Mouse (Mus musculus) intestine, postnatal 0 days (tissue): ENCODE measurements at regions not wholly inside any gene's neighbourhood (a gene's known extent, or its start where the extent isn't known, plus 50 kb on each side); places are given as distances from the start of the nearest gene placed in this dataset.

ENCODE experiments used
- ATAC-seq: fragments of 200-750 bp; cut with Nextera tagmentation; 2 replicates; pipeline ENCODE4 v1.8.0; 2017; ENCODE audit warnings: mild to moderate bottlenecking, moderate TSS enrichment, moderate library complexity
- H3K27ac ChIP-seq: fragments of 300-500 bp; sonication (generic); 2 replicates; pipeline ENCODE4 v1.5.1; 2014; ENCODE audit warnings: mild to moderate bottlenecking, low read depth, low read length, moderate library complexity
- H3K27me3 ChIP-seq: fragments of 300-500 bp; sonication (generic); replicated peaks from 2 replicates; pipeline ENCODE4 v1.6.1; 2014; ENCODE audit warnings: low read length, mixed read lengths; ENCODE audit not compliant: control insufficient read depth, insufficient read depth
- H3K36me3 ChIP-seq: fragments of 300-500 bp; sonication (generic); 2 replicates; pipeline ENCODE4 v1.6.1; 2014; ENCODE audit warnings: mild to moderate bottlenecking, moderate library complexity; ENCODE audit not compliant: control insufficient read depth, insufficient read depth
- H3K4me1 ChIP-seq: fragments of 300-500 bp; sonication (generic); replicated peaks from 2 replicates; pipeline ENCODE4 v1.6.1; 2014; ENCODE audit warnings: antibody characterized with exemption, low read length, mixed read lengths; ENCODE audit not compliant: control insufficient read depth, insufficient read depth
- H3K4me2 ChIP-seq: fragments of 300-500 bp; sonication (generic); replicated peaks from 2 replicates; pipeline ENCODE4 v1.6.1; 2014; ENCODE audit warnings: low read depth, mild to moderate bottlenecking, moderate library complexity
- H3K4me3 ChIP-seq: fragments of 300-500 bp; sonication (generic); 2 replicates; pipeline ENCODE4 v1.5.1; 2014; ENCODE audit warnings: low read depth, low read length
- H3K9ac ChIP-seq: fragments of 300-500 bp; sonication (generic); 2 replicates; pipeline ENCODE4 v1.6.1; 2014; ENCODE audit warnings: mild to moderate bottlenecking, low read depth, low read length
- H3K9me3 ChIP-seq: fragments of 300-500 bp; sonication (generic); 2 replicates; pipeline ENCODE4 v1.6.1; 2016; ENCODE audit warnings: mixed run types; ENCODE audit not compliant: control insufficient read depth
- CTCF ChIP-seq: sonication (generic); IDR thresholded peaks from 2 replicates; pipeline ENCODE4 v1.5.1; 2016; ENCODE audit warnings: low read depth, mild to moderate bottlenecking, control low read depth, antibody characterized with exemption, moderate library complexity
- WGBS: fragments of 180-500 bp; shearing (Covaris S2); extraction: QIAGEN DNeasy Blood & Tissue Kit; methylation state at CpG from one replicate; pipeline ENCODE4 v1.1.7; 2014; 5-methylcytosine and 5-hydroxymethylcytosine counted together

DNA sequence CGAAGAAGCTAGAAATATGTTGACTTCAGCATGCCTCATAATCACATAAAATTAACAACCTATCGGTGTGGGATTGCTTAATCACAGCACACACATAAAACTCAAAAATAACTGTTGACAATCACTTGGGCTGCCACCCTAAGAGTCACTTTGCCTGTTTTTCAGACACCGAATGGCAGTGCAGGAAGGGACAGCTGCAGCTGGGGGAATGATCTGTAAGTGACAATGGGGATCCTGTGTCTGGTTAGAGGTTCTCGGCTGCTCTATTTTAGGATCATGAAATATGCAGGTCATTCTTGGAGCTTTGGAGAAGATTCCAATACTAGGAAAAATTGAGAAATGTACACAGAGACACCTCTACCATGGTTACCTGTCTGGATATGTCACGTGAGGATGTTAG lies 54.4 kb upstream of the Tcf12 start:
- no peak overlapping the region for H3K27ac ChIP-seq
- no peak for ATAC-seq
- no peaks in the 10 kb centered on the region for H3K9me3 ChIP-seq
- H3K27me3 ChIP-seq = no peaks in the 10 kb centered on the region
- no peak overlapping the region for H3K4me3 ChIP-seq
- H3K4me2 ChIP-seq = no peak overlapping the region
- TF ChIP-seq CTCF = no peak
- H3K4me1 ChIP-seq = peaks cover 5% of the 10 kb centered on the region
- H3K9ac ChIP-seq = no peak overlapping the region
- 81% methylated on average over 5 of the region's 5 CpGs for WGBS
- H3K36me3 ChIP-seq = no peaks in the 10 kb centered on the region

DNA sequence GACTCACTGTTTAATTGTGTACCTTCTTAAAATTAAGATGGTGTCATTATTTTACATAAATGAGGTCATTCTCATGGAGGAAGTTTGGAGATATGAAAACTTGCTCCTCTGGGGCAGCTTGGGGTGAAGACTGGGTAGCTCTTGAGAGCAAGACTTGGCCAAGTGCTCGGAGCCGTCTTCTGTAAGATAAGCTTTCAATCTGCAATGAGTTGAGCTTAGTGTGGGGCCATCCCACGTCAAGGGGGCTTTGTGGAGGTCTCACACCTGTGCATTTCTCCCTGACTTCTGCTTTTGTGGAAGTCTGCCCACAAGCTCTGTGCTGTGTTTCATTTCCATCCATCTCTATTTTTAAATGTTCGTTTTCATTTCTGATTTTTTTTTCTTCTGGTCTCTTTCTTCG lies 54.9 kb upstream of the Tcf12 start:
- Histone ChIP-seq H3K4me2 (no peak overlapping the region), H3K27ac (no peak overlapping the region), H3K4me3 (no peak overlapping the region), H3K27me3 (no peaks in the 10 kb centered on the region), H3K9ac (no peak overlapping the region), H3K9me3 (no peaks in the 10 kb centered on the region), H3K4me1 (peaks cover 5% of the 10 kb centered on the region), H3K36me3 (no peaks in the 10 kb centered on the region)
- no peak for TF ChIP-seq CTCF
- WGBS = 80% methylated on average over 5 of the region's 5 CpGs
- ATAC-seq = no peak

DNA sequence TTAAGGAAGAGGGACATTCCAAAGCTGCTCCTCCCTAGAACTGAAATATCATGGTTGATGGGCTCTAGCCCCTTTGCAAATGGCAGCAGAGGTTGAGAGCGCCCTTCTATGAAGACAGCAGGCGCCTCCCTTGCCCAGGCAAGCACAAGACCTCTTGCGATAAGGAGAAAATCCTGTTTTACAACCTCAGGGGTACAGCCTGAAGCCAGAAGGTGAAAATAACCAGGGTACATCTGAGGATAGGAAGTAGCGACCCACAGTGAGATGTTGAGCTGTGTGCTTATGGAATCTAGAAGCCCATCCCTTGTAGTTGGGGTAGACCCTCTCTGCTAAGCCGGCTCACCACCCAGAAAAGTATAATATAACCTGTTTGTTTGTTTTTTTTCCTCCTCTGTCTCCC lies 57.6 kb upstream of the Tcf12 start:
- H3K4me1 ChIP-seq = peaks cover 5% of the 10 kb centered on the region
- H3K27me3 ChIP-seq = no peaks in the 10 kb centered on the region
- WGBS = 45% methylated on average over 5 of the region's 5 CpGs
- no peak for ATAC-seq
- peak overlapping the region; percentile 26; the same call in 1 of the 2 replicates for H3K4me3 ChIP-seq
- peak overlapping the region; percentile 61 for H3K4me2 ChIP-seq
- no peaks in the 10 kb centered on the region for H3K9me3 ChIP-seq
- no peaks in the 10 kb centered on the region for H3K36me3 ChIP-seq
- no peak for TF ChIP-seq CTCF
- H3K9ac ChIP-seq = peak overlapping the region; percentile 24; the same call in 1 of the 2 replicates
- H3K27ac ChIP-seq = no peak overlapping the region; the same call in 1 of the 2 replicates

DNA sequence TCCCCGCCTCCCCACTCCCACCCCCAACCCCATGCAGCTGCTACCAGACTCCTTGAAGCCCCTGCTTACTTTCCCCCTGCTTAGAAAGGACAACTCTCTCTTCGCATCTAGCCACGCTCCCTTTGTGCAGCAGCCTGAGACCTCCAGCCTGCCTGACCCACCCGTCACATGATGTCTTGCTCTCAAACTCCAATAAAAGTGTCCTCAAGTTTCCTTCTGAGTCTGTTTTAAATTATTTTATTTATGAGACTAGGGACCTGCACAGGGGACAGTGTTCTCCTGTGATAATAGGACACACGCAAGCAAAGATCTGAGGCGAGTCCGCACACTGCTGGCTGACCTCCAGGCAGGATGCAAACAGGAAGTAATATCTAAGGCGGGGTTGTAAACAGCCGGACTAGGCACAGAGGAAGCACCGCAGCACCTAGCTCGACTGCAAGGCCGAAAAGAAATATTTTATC lies 58.1 kb upstream of the Tcf12 start:
- H3K4me2 ChIP-seq = peak overlapping the region; percentile 61
- WGBS = 3% methylated on average over 11 of the region's 12 CpGs

DNA sequence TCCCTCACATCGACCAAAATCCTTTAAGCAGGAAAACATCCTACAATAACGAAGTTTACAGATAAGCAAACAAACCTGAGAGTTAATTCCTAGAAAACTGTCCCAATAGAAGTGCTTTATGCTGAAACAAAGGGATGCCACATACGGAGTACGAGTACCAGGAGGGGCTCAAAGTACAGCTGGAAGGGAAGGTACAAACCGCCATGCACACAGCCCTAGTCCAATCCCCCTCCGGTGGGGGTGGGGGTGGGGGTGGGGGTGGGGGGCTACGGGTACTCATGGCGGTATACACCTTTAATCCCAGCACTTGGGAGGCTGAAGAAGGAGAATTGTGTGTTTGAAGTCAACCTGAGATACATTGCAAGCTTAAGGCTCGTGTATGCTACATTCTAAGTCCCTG lies 58.6 kb upstream of the Tcf12 start:
- H3K36me3 ChIP-seq = no peaks in the 10 kb centered on the region
- ATAC-seq = peak; percentile 60
- H3K9me3 ChIP-seq = no peaks in the 10 kb centered on the region
- H3K9ac ChIP-seq = peak overlapping the region; percentile 24
- H3K4me1 ChIP-seq = peaks cover 5% of the 10 kb centered on the region
- no peak for TF ChIP-seq CTCF
- WGBS = 10% methylated on average over 9 of the region's 9 CpGs
- no peak overlapping the region for H3K27ac ChIP-seq
- peak overlapping the region; percentile 61 for H3K4me2 ChIP-seq
- H3K27me3 ChIP-seq = no peaks in the 10 kb centered on the region
- peak overlapping the region; percentile 26 for H3K4me3 ChIP-seq

More for the DNA sequence above, 58.1 kb upstream of the Tcf12 start:
- Histone ChIP-seq H3K36me3 (no peaks in the 10 kb centered on the region), H3K27ac (no peak overlapping the region; the same call in 1 of the 2 replicates), H3K9me3 (no peaks in the 10 kb centered on the region), H3K9ac (peak overlapping the region; percentile 24), H3K27me3 (no peaks in the 10 kb centered on the region), H3K4me3 (peak overlapping the region; percentile 26), H3K4me1 (peaks cover 5% of the 10 kb centered on the region)
- no peak for TF ChIP-seq CTCF
- peak; percentile 73 for ATAC-seq

DNA sequence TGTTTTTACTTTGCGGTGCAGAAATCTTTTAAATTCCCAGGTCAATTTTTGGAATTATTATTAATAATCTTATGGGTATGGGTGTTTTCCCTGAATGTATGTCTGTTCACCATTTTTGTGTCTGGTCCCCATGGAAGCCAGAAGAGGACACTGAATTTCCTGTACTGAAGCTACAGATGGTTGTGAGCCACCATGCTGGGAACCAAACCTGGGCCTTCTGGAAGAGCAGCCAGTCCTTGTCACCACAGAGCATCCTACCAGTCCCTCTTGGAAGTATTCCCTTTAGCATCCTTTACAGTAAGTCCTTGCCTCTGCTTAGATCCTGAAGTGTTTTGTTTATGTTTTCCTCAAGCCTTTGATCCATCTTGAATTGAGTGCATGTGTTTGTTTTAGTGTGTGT lies 60.7 kb upstream of the Tcf12 start:
- H3K9me3 ChIP-seq = no peaks in the 10 kb centered on the region
- TF ChIP-seq CTCF = no peak
- no peaks in the 10 kb centered on the region for H3K27me3 ChIP-seq
- no peak overlapping the region for H3K27ac ChIP-seq
- ATAC-seq = no peak
- no peak overlapping the region for H3K4me3 ChIP-seq
- no peak overlapping the region for H3K4me2 ChIP-seq
- H3K9ac ChIP-seq = no peak overlapping the region
- H3K36me3 ChIP-seq = no peaks in the 10 kb centered on the region
- 84% methylated on average over 1 of the region's 1 CpGs for WGBS
- H3K4me1 ChIP-seq = peaks cover 5% of the 10 kb centered on the region

DNA sequence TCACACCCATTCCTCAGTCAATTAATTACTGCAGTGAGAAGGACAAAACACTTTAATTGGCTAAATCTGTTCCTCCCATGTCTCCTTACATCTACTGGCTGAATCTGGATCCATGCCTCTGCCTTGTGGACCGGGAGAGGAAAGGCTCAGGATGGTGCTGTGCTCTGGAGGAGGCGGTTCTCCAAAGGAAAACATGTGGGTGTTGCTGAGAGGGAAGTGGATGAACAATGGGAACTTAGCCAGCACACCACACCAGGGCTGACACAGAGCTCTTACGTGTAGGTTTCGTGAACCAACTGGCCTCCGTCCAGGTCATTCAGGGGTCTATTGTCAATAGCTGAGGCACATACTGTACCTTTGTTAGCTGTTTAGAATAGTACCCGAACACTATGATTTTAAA lies 69.3 kb upstream of the Tcf12 start:
- Histone ChIP-seq H3K4me1 (no peaks in the 10 kb centered on the region), H3K27ac (no peak overlapping the region), H3K4me2 (no peak overlapping the region), H3K9ac (no peak overlapping the region), H3K4me3 (no peak overlapping the region), H3K9me3 (no peaks in the 10 kb centered on the region), H3K27me3 (no peaks in the 10 kb centered on the region), H3K36me3 (no peaks in the 10 kb centered on the region)
- TF ChIP-seq CTCF = no peak
- WGBS = 72% methylated on average over 6 of the region's 6 CpGs
- ATAC-seq = no peak
